Mouse (Mus musculus) ZHBTc4 (cell line): ENCODE results near the gene Tmc5.
A peak's percentile ranks its signal among the peaks of the same experiment; 100 is the strongest.

ENCODE experiments used
- DNase-seq: peaks from one replicate; pipeline ENCODE4 v3.0.0-alpha.2; 2011; ENCODE audit warnings: low read depth, low spot score

The Tmc5 gene

DNA sequence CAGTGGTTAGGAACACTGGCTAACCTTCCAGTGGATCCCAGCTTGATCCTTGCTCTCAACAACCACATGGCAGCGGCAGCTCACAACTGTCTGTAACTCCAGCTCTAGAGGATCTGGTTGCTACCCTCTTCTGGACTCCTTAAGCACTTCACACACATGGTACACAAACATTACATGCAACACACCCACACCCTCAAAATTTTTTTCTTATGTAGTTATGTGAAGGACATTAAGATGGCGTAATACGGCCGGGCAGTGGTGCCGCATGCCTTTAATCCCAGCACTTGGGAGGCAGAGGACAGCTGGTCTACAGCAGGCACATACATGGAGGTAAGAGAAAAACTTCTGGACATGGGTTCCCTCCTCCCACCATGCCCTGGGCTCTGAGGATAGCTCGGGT is 99.0 kb downstream of the Tmc5 start:
- no peak for DNase-seq

DNA sequence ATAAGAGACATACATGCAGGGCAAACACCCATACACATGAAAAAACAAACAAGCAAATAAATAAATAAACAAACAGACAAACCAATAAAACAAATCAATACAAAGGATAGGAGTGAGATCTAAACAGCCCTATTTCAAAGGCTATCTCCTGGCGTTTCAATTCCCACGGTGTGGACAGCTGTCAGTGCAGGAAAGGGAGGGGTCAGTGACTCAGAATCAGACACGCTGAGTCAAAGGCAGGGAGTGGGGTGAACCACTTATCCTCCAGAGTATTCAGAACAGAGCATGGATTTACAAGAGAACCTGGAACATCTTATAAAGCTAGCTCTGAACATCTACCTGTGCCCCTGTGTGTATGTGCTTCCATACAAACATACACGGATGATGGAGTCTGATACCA is 100.1 kb downstream of the Tmc5 start:
- DNase-seq: no peak

DNA sequence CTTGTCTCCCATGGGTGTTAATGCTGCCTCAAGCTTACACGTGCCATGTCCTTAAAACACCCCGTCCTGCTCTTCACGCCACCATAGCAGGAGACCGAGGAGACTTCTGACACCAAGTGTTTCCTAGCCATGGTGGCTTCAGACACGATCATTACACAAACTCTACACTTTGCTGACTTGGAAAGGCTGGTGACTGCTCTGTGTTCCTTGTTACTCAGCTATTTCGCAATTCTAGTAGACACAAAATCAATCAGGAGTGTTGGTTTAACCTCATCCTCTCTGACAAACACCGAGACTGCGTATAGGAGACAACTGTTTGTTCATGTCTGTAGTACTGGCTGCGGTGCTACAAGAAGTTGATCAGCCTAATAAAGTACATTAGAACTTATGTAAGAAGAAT is 101.8 kb downstream of the Tmc5 start:
- DNase-seq: no peak

DNA sequence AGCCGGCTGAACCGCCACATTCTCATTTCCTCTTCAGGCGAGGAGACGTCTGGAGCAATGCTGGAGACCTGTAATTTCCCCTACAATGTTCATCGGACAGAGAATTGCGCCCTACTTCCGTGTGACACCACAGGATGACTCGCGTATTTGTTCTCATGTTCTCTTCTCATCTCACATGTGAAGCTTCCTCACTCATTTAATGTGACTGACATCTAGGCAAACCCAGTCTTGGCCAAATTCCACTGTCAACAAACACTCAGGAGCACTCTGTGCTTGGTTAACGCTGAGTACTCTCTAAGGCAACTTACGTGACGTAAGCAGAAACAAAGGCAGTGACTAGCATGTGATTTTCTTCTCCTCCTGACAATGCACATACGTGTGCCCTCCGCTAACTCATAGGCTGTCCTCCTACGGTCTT is 106.1 kb downstream of the Tmc5 start:
- DNase-seq: no peak

DNA sequence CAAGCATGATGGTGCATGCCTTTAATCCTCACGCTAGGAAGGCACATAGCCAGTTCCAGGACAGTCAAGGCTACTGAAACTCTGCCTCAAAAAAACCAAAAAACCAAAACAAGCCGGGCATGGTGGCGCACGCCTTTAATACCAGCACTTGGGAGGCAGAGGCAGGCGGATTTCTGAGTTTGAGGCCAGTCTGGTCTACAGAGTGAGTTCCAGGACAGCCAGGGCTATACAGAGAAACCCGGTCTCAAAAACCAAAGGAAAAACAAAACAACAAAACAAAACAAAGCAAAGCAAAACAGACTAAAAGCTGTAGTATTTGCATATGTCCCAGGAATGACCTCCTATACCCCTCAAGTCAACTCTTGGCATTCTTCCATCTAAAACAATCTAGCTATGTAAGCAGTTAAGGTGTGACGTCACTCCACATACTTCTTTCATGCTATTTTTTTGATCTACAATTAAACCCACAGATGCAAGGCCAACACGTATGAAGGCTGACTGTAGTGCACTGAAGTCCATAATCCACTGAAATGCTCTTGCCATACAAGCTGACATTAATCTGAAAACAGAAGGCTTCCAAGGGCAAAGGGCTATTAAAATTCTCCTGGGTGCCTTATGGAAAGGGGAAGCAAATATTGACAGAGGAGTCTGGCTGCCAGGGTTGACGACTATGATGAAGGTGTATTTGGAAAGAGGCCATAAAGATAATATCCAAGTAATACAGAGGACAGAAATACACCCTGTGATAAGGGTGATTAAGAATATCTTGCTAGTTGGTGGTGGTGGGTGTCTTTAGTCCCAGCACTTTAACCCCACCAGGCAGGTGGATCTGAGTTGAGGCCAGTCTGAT is 107.1 kb downstream of the Tmc5 start:
- no peak for DNase-seq

DNA sequence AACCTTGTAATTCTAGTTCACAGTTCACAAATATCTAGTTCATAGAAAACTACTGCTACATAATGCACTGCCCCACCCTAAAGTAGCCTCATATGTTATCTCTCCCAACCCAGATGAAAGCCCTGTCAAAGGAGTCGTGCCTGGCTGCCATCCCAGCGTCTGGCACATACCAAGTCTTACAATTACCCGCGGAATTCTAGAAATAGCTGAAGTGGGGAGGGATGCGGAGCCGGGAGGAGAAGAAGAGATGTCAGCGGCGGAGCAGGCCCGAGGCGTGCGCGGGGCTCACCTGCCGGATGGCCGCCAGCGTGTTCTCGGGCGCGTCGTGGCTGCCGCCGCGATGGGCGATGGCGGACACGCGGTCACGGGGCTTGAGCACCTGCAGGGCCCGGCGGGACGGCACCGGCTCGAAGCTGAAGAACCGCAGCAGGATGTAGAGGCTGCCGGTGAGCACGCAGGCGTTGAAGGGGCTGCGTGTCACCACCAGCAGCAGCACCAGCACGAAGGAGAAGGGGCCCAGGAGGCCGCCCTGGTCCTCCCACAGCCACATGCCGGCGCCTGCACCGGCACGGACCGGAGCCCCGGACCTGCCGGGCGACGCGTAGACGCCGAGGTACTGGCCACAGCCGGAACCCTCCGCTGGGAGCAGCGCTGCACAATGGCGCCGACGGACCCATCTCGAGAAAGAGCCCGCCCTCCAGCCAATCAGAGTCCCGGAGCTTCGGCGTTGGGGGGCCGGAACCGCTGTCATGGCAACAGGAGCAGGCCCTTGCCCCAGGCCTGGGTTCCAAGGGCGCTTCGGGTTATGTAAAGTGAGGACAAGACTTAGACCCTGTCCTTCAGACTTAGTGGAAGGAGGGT is 108.2 kb downstream of the Tmc5 start, which contains the start of gene Gde1:
Gene Gde1 (minus strand): TSS at position 678 of the 861 bp plus-strand sequence.
- peak; percentile 95 for DNase-seq

DNA sequence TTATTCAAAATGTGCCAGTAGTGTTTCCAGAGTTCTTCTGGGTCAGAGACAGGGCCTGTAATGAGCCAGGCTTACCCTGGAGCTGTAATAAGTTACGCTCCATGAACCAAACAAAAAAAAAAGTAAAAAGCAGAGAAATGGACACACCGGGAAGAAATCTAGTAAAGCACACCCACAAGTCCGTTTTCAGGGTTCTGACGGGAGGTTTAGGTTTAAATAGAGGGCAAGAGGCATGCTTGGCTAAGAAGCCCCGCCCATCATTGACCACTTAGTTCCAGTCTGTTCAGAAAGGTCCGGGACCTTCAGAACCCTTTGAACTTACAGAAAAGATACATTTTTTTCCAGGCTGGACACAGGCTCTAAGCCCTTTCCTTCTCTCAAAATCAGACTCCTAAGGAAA is 109.0 kb downstream of the Tmc5 start:
- peak; percentile 58 for DNase-seq

DNA sequence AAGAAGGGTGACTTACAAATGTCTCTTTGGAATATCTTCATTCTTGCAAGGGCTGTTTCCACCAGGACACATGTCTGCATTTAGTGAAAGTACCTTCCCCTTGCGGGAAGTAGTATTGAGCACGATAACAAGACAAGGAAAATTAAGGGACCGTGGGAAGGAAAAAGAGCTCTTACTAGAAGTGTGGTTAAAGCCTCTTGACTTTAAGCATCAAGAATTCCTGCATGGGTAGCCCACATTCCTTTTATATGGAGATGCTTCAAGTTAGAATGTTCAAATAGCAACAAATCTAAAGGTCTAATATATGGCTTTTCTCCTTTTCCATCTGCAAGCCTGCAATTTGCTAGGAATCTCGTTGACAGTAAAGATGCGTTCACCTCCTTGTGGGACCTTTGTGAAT is 109.4 kb downstream of the Tmc5 start:
- no peak for DNase-seq

DNA sequence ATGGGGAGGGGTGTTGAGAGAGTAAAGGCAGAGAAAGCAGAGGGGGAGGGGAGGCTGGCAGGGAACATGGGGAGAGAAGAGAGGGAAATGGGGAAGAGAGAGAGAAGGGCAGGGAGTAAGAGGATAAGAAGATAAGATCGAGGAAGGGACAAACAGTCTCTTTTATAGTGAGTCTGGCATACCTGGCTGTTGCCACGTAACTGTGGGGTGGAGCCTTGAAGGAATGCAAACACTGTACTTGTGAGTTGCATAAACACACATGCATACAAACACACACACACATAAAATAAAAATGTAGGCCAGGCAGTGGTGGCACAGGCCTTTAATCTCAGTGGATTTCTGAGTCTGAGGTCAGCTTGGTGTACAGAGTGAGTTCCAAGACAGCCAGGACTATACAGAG is 110.1 kb downstream of the Tmc5 start:
- no peak for DNase-seq

DNA sequence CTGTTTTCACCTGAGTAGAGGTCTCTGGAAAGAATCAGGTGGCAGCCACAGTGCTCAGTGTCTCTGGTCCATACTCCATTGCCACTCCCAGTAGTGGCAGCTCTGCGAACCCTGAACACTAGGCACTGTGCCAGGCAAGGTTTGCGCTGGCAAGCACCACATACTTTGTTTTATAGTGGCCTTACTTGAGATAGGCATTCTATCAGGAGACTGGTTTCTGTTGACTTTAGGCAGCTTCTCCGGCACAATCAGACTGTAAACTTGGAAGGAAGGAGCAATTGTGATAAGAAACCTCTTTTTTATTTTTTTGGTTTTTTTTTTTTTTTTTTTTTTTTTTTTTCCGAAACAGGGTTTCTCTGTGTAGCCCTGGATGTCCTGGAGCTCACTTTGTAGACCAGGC is 110.9 kb downstream of the Tmc5 start:
- DNase-seq: no peak

DNA sequence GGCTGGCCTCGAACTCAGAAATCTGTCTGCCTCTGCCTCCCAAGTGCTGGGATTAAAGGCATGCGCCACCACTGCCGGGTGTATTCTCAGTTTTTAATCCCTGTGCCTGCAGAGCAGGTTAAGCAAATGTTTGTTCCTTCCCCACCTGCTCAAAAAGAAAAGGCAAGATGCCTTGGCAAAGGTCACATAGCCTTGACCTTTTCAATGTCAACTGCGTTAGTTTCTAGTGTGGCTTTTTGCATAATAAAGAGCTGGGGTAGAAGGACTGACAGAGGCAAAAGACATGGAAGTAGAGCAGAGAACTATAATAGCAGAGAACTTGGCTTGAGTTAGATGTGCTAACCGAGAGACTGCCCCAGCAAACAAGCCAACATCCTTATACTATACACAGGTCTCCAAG is 113.7 kb downstream of the Tmc5 start:
- no peak for DNase-seq

DNA sequence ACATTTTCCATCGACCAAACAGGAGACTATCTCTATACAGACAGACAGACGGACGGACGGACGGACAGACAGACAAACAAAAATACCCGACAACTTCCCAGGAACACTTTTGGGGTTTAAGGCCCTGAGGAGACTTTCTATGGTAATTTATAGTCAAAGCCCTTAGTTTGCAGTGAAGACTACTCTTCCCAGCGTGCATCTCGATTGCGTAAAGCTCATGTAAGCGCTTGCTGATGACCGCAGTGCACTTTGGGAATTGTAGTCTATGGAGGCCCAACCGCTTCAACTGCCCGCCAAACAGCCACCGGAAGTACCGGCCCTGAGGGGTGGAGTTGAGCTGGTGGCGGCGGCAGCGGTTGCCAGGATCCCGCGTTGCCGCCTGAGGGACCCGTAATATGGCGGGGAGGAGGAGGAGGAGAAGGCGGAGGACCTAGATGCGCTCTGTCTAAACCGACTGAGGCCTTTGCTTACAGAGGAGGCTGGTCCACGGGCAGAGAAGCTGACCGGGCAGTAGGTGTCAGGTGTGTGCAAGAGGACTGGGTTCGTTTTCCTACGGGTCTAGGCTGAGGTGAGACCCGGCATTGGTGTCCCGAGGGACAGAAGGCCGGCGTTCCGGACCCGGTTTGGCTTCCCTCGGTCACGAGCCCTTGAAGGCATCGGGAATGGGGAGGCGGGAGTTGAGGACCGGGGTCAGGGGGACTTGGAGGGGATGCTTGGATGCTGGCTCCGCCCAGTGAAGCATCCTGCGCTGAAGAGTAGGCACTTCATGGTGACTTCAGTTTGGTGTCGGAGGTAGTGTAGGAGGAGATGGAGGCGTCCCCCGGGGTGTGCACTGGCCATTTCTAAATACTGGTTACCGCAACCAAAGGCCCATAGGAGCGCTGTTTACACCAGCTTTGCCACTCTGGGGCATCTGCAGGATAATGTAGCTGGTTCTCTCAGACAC is 115.4 kb downstream of the Tmc5 start, which contains the start of gene Ccp110:
Gene Ccp110 (plus strand): TSS at position 325 of the 946 bp plus-strand sequence.
- DNase-seq: peak; percentile 98

DNA sequence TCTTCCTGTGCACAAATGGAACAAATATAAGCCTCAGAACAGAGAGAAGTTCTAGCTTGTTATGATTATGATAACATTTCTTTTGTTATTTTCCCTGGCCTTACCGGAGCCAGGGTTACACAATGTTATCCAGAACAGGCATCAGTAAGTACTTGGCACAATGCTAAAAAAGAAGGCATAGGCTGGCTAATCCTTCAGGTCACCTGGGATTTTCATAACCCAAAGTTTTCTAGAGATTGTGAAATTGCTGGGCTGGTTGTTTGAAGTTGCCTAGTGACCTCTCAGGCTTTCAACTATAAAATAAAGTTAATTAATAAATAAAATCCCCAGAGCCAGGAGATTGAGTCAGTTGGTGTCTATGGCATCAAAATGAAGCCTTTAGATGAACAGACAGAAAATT is 117.8 kb downstream of the Tmc5 start:
- DNase-seq: no peak

DNA sequence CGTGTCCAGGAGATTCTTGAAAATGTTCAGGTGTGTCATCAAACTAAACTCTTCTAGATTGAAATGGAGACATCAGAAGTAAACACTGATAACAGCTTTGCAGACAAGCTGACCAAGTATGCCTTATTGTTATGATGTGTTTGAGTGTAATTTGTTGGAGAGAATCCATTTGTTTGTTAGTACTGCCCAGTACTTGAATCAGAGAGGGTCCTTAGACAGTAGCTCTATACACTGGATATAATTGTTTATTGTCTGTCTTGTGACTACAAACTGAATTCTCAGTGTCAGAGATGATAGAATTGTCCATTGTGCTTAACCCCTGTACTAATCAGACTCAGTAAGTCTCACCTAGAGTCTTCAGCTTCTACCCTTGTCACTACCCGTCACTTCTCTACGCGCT is 121.0 kb downstream of the Tmc5 start:
- DNase-seq: no peak

DNA sequence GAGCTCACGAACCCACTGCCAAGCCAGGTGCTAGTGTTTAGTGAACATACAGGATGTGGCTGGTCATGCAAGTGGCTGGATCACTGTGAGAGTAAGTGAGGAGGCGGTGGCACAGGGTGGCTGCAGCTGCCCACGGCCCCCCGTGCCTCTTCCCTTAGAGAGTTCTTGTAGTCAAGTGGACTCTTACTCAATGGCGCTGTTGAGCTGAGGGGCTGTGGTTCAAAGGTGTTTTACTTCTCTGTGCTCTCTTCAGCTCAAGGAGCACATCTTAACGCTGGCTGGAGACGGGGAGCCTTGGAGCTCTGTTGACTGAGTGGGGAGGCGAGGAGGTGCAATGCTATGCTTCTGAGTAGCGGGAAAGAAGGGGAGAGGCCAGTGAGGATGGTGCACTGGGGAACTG is 126.8 kb downstream of the Tmc5 start:
- no peak for DNase-seq
